Mouse (Mus musculus): ENCODE results near the gene Ppp2r5b. TPM values are rescaled to one million over a fixed set of nuclear protein-coding genes. Genes with fewer than 3 reads are reported as not detected.

Gene Ppp2r5b
- polyA plus RNA-seq, 1 experiment from 2014 or later, result 162 TPM

DNA sequence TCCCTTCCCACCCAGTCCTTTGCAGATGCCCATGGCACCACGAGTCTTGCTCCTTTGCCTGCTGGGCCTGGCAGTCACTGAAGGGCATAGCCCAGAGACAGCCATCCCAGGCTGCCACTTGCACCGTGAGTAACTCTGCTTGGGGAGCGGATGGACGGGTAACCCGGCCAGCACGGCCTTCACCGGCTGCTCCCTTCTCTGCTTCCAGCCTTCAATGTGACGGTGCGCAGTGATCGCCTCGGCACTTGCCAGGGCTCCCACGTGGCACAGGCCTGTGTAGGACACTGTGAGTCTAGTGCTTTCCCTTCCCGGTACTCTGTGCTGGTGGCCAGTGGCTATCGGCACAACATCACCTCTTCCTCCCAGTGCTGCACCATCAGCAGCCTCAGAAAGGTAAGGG is 8.9 kb downstream of the Ppp2r5b start:
- no peaks in the 10 kb centered on the region for H3K27me3 ChIP-seq
- no peak overlapping the region for H3K4me3 ChIP-seq
- 0 out of 2 replicates have a peak, but pooled peaks have one; percentile 6 for ATAC-seq (ENCODE audit: low FRiP score, low read depth)
- whole genome bisulfite sequencing, result 88% methylated on average over 14 of the region's 14 CpGs
- H3K4me1 ChIP-seq (replicated peaks), result no peaks in the 10 kb centered on the region
- no peak overlapping the region for H3K27ac ChIP-seq (replicated peaks)
- H3K9me3 ChIP-seq, result no peaks in the 10 kb centered on the region
- no peak overlapping the region for H3K9ac ChIP-seq
- no peak overlapping the region for H3K4me2 ChIP-seq
- H3K36me3 ChIP-seq, result peaks cover 43% of the 10 kb centered on the region

DNA sequence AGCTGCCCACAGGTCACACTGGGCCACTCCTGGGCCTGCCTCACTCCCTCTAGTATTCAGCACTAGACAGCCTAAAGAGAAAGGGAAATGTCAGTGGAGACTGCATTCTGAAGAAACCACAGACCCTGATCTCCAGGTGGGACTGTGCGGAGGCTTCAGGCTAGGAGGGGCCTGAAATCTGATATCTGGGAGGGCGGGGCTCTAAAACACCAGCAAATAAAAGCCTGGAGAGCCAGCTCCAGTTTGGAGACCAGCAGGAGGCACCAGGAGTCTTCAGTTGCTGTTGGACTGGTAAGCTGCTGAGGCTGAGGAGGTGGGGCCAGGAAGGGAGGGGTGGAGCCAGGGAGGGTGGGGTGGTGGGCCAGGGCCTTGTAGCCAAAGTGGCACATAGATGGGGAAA is 9.5 kb downstream of the Ppp2r5b start, which contains the start of gene Gpha2:
TSS of gene Gpha2 (plus strand) at position 246 of the 400 bp plus-strand sequence.
- Histone ChIP-seq H3K9ac (no peak within 1 kb of the TSS), H3K4me3 (no peak within 1 kb of the TSS), H3K4me2 (no peak within 1 kb of the TSS), H3K4me1 (replicated peaks) (no peaks in the 10 kb centered on the region), H3K27ac (replicated peaks) (no peak within 1 kb of the TSS), H3K27me3 (no peaks in the 10 kb centered on the region), H3K36me3 (peaks cover 37% of the 10 kb centered on the region), H3K9me3 (no peaks in the 10 kb centered on the region)
- no peak for ATAC-seq (ENCODE audit: low FRiP score, low read depth)
- WGBS, result 36% methylated on average over 2 of the region's 2 CpGs

DNA sequence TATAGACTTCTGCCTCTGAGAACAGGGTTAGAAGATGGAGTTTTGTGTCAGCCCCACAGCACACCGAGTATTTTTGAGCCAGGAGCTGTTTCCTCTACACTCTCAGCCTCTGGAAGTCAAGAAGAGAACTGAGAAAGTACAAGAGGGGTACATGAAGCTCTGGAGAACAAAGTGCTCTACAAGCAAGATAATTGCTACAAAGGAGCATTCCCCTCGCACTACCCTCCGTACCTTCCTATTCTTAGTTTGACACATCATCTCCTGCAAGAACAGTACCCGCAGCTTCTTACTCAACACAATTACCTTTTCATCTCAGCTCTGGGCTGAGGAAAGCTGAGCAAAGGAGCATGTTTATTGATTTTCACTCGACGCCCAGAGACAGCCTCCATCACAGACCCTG is 17.1 kb downstream of the Ppp2r5b start:
- no peak for ATAC-seq (ENCODE audit: low FRiP score, low read depth)
- 65% methylated on average over 6 of the region's 6 CpGs for WGBS
- no peaks in the 10 kb centered on the region for H3K9me3 ChIP-seq

DNA sequence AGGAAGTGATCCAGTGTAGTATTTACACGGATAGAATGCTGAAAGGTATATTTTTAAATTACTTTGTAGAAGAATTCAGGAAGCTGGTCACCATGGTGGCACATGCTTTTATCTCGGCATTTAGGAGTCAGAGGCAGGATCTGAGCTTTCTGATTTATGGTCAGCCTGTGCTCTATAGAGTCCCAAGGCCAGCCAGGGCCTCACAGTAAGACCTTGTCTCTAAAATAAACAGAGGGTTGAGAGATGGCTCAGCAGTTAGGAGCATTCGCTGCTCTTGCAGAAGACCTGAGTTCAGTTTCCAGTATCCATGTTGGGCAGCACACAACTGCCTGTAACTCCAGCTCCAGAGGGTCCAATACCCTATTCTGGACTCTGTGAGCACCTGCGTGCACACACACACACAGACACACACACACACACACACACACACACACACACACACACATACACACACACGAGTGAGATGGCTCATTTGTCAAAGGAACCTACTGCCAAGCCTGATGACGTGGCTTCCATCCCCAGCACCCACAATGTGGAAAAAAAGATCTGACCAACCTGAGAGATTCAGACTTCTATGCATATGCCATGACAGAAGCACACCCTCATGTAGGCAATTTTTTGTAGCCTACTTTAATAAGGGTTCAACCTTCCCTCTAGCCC is 19.5 kb downstream of the Ppp2r5b start:
- Histone ChIP-seq H3K4me3 (no peak overlapping the region), H3K9me3 (no peaks in the 10 kb centered on the region), H3K9ac (no peak overlapping the region), H3K4me1 (replicated peaks) (no peaks in the 10 kb centered on the region), H3K27ac (replicated peaks) (no peak overlapping the region), H3K4me2 (no peak overlapping the region), H3K27me3 (no peaks in the 10 kb centered on the region), H3K36me3 (no peaks in the 10 kb centered on the region)
- 79% methylated on average over 6 of the region's 6 CpGs for WGBS
- ATAC-seq (ENCODE audit: low FRiP score, low read depth), result no peak

More for the DNA sequence above, 17.1 kb downstream of the Ppp2r5b start:
- H3K4me3 ChIP-seq, result no peak overlapping the region
- H3K9ac ChIP-seq, result no peak overlapping the region
- H3K36me3 ChIP-seq, result no peaks in the 10 kb centered on the region
- H3K4me1 ChIP-seq (replicated peaks), result no peaks in the 10 kb centered on the region
- no peaks in the 10 kb centered on the region for H3K27me3 ChIP-seq
- H3K4me2 ChIP-seq, result no peak overlapping the region
- H3K27ac ChIP-seq (replicated peaks), result no peak overlapping the region

DNA sequence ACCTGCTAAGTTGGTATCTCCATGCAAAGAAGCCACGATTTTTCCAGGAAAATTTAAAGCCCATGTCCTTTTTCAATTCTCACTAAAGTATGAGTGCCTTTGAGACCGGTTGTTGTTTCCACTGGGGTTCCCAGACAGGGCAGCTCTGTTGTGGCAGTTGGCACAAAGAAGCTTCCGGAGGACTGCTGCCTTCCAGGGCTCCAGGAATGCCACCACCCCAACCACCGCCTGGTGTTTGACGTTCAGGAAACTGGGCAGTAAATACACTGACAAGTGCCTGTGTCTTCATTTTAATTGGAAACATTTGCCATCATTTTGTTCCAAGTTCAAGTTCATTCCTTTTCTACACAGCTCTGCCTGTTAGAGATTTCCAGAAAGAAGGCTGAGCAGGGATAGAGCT is 29.0 kb downstream of the Ppp2r5b start:
- H3K27me3 ChIP-seq, result no peaks in the 10 kb centered on the region
- H3K4me3 ChIP-seq, result no peak overlapping the region
- H3K4me2 ChIP-seq, result no peak overlapping the region
- H3K9me3 ChIP-seq, result no peaks in the 10 kb centered on the region
- H3K36me3 ChIP-seq, result no peaks in the 10 kb centered on the region
- no peaks in the 10 kb centered on the region for H3K4me1 ChIP-seq (replicated peaks)
- ATAC-seq (ENCODE audit: low FRiP score, low read depth), result no peak
- no peak overlapping the region for H3K9ac ChIP-seq
- H3K27ac ChIP-seq (replicated peaks), result no peak overlapping the region
- 76% methylated on average over 5 of the region's 5 CpGs for WGBS

DNA sequence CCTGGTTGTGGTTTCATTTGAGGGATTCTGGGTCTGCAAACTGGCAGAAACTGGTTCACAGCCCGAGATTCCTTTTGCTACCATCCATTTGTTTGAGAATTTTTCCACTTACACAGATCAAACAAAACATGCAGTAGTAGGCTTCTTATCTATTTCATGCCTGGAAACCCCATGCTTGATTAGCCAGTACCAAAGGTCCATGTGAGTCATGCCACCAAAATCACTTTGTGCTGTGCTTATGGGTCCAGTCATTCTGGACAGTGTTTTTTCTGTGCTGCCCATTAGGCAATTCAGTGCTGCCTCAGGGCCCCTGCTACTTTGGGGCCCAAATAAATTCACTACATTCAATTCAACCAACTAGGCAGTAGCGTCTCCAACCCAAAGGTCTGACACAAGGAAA is 31.4 kb downstream of the Ppp2r5b start:
- no peak overlapping the region for H3K4me3 ChIP-seq
- no peak for ATAC-seq (ENCODE audit: low FRiP score, low read depth)
- no peaks in the 10 kb centered on the region for H3K9me3 ChIP-seq
- 79% methylated on average over 2 of the region's 2 CpGs for WGBS
- no peaks in the 10 kb centered on the region for H3K36me3 ChIP-seq
- no peaks in the 10 kb centered on the region for H3K27me3 ChIP-seq
- H3K9ac ChIP-seq, result no peak overlapping the region
- H3K4me2 ChIP-seq, result no peak overlapping the region
- H3K4me1 ChIP-seq (replicated peaks), result no peaks in the 10 kb centered on the region
- H3K27ac ChIP-seq (replicated peaks), result no peak overlapping the region

DNA sequence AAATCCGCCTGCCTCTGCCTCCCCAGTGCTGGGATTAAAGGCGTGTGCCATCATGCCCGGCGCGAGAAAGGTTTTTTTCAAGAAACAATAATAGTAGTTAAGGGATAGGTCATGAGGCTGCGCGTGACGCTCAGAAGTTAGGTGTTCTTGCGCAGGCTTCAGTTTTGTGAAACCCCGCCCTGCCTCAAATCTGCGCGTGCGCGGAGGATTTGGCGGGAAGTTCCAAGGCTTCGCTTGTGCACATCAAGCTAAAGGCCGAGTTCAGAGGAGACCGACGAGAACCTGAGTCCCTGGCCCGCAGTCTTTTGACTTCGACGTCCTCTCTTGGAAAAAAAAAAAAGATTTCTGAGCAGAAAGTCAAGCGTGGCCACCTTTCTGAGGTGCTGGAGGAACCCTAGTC is 51.5 kb downstream of the Ppp2r5b start, which contains the start of gene Majin:
TSS of gene Majin (plus strand) at position 258 of the 400 bp plus-strand sequence.
- H3K4me2 ChIP-seq, result no peak within 1 kb of the TSS
- H3K4me3 ChIP-seq, result no peak within 1 kb of the TSS
- no peak for ATAC-seq (ENCODE audit: low FRiP score, low read depth)
- no peak within 1 kb of the TSS for H3K9ac ChIP-seq
- no peaks in the 10 kb centered on the region for H3K9me3 ChIP-seq
- 89% methylated on average over 23 of the region's 23 CpGs for WGBS
- no peaks in the 10 kb centered on the region for H3K4me1 ChIP-seq (replicated peaks)
- H3K36me3 ChIP-seq, result no peaks in the 10 kb centered on the region
- H3K27ac ChIP-seq (replicated peaks), result no peak within 1 kb of the TSS
- H3K27me3 ChIP-seq, result no peaks in the 10 kb centered on the region

DNA sequence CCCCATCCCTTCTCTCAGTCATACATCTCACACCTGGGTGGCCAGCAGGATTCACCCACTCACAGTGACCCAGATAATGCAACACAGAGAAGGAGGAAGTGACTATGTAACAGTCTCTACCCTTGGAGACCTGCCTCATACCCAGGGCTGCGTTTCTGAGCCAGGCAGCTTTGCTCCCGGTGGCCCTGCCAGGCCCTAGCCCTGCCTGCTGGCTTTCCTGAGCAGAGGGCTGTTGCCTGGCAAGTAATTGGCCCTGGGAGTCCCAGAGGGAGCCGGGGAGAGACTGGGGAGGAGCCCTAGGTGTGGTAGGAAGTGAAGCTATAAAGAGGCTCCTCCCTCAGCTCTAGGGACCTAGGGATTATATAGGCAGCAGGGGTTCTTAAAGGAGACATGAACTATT is 53.1 kb downstream of the Ppp2r5b start:
- 22% methylated on average over 3 of the region's 3 CpGs for WGBS
- no peak for ATAC-seq (ENCODE audit: low FRiP score, low read depth)
- no peaks in the 10 kb centered on the region for H3K36me3 ChIP-seq

DNA sequence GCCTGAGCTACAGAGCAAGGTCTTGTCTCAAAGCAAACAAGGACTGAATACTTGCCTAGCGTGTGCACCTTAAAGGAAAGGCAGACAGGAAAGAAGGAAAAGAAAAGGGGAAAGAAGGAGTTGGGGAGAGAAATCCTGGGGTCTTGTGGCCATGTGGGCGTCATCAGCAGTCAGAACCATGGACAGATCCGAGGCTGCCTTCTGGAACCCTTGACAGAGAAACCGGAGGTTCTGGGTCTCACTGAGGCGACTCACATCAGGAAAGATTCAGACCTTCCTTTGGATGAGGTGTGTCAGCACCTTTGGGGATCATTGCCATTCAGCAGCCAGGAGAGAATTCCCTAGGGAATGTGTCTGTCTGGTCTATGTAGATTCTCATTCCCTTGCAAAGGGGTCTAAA is 54.0 kb downstream of the Ppp2r5b start:
- no peak overlapping the region for H3K27ac ChIP-seq (replicated peaks)
- no peaks in the 10 kb centered on the region for H3K36me3 ChIP-seq
- 23% methylated on average over 5 of the region's 5 CpGs for WGBS
- H3K4me3 ChIP-seq, result no peak overlapping the region
- H3K9ac ChIP-seq, result no peak overlapping the region
- no peaks in the 10 kb centered on the region for H3K27me3 ChIP-seq
- H3K4me1 ChIP-seq (replicated peaks), result no peaks in the 10 kb centered on the region
- no peaks in the 10 kb centered on the region for H3K9me3 ChIP-seq
- no peak for ATAC-seq (ENCODE audit: low FRiP score, low read depth)
- no peak overlapping the region for H3K4me2 ChIP-seq

More for the DNA sequence above, 53.1 kb downstream of the Ppp2r5b start:
- no peak overlapping the region for H3K4me3 ChIP-seq
- no peak overlapping the region for H3K27ac ChIP-seq (replicated peaks)
- H3K27me3 ChIP-seq, result no peaks in the 10 kb centered on the region
- H3K4me1 ChIP-seq (replicated peaks), result no peaks in the 10 kb centered on the region
- H3K9me3 ChIP-seq, result no peaks in the 10 kb centered on the region
- H3K9ac ChIP-seq, result no peak overlapping the region
- H3K4me2 ChIP-seq, result no peak overlapping the region

DNA sequence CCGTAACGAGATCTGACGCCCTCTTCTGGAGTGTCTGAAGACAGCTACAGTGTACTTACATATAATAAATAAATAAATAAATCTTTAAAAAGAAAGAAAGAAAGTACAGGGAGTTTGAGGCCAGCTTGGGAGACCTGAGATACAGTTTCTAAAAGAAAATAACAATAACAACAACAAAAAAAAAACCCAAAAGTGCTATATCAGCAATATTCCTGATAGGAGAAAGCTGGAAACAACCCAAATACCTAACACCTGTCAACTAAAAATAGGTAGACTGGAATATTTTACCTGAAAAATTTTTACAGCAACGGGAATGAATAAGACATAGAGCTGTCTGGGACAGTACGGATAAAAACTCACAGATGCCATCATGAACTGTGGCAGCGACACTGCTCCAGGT is 56.9 kb downstream of the Ppp2r5b start:
- ATAC-seq (ENCODE audit: low FRiP score, low read depth), result no peak
- Histone ChIP-seq H3K9me3 (no peaks in the 10 kb centered on the region), H3K4me1 (replicated peaks) (no peaks in the 10 kb centered on the region), H3K4me2 (no peak overlapping the region), H3K27me3 (no peaks in the 10 kb centered on the region), H3K27ac (replicated peaks) (no peak overlapping the region), H3K36me3 (no peaks in the 10 kb centered on the region), H3K4me3 (no peak overlapping the region), H3K9ac (no peak overlapping the region)
- WGBS, result 92% methylated on average over 6 of the region's 6 CpGs

MicroRNAs within 50 kb of the gene (microRNA counts, 519-probe panel; counts per million panel counts)
- microRNA mmu-miR-192, result 1,952 counts per million, percentile 17 among the panel's probes with 10 or more counts

Small RNA genes within 50 kb of the gene (microRNA-seq; reads per million reads assigned to microRNA genes)
- gene Mir192 (66.7 reads per million, percentile 45 among the genes with 10 or more reads in this experiment), gene Mir194-2 (70.6 reads per million, percentile 47 among the genes with 10 or more reads in this experiment)

Other genes with a start within 250 kb of the Ppp2r5b start
- not detected in 2 replicates for gene Slc22a20, start 249.7 kb downstream of the Ppp2r5b start, polyA plus RNA-seq (2015; fragmentation: Nextera tagmentation; extraction: Ambion mirVana)
- gene Capn1, start 220.0 kb downstream of the Ppp2r5b start, polyA plus RNA-seq (2015; fragmentation: Nextera tagmentation; extraction: Ambion mirVana), result 4.8 and 5.8 TPM in 2 replicates
- 32.9 and 39.8 TPM in 2 replicates for gene Syvn1, start 189.3 kb downstream of the Ppp2r5b start, polyA plus RNA-seq (2015; fragmentation: Nextera tagmentation; extraction: Ambion mirVana)
- gene Mrpl49, start 178.1 kb downstream of the Ppp2r5b start, polyA plus RNA-seq (2015; fragmentation: Nextera tagmentation; extraction: Ambion mirVana), result 62.3 and 64.4 TPM in 2 replicates
- gene Fau, start 178.0 kb downstream of the Ppp2r5b start, polyA plus RNA-seq (2015; fragmentation: Nextera tagmentation; extraction: Ambion mirVana), result 503 and 507 TPM in 2 replicates
- 33.0 and 34.8 TPM in 2 replicates for gene Znhit2, start 174.7 kb downstream of the Ppp2r5b start, polyA plus RNA-seq (2015; fragmentation: Nextera tagmentation; extraction: Ambion mirVana)
- gene Tm7sf2, start 167.5 kb downstream of the Ppp2r5b start, polyA plus RNA-seq (2015; fragmentation: Nextera tagmentation; extraction: Ambion mirVana), result 58.6 and 60.1 TPM in 2 replicates
- 84.8 and 94.0 TPM in 2 replicates for gene Vps51, start 158.6 kb downstream of the Ppp2r5b start, polyA plus RNA-seq (2015; fragmentation: Nextera tagmentation; extraction: Ambion mirVana)
- not detected in 2 replicates for gene Tmem262, start 155.8 kb downstream of the Ppp2r5b start, polyA plus RNA-seq (2015; fragmentation: Nextera tagmentation; extraction: Ambion mirVana)
- gene Gm28374, start 153.6 kb downstream of the Ppp2r5b start, polyA plus RNA-seq (2015; fragmentation: Nextera tagmentation; extraction: Ambion mirVana), result 1.3 and 1.4 TPM in 2 replicates
- gene Zfpl1, start 150.9 kb downstream of the Ppp2r5b start, polyA plus RNA-seq (2015; fragmentation: Nextera tagmentation; extraction: Ambion mirVana), result 79.3 and 82.0 TPM in 2 replicates
- 8.4 and 9.6 TPM in 2 replicates for gene Cdca5, start 150.9 kb downstream of the Ppp2r5b start, polyA plus RNA-seq (2015; fragmentation: Nextera tagmentation; extraction: Ambion mirVana)
- not detected in 2 replicates for gene AC131692.1, start 141.5 kb downstream of the Ppp2r5b start, polyA plus RNA-seq (2015; fragmentation: Nextera tagmentation; extraction: Ambion mirVana)
- 0.54 and 0.60 TPM in 2 replicates for gene Naaladl1, start 130.1 kb downstream of the Ppp2r5b start, polyA plus RNA-seq (2015; fragmentation: Nextera tagmentation; extraction: Ambion mirVana)
- gene Sac3d1, start 117.2 kb downstream of the Ppp2r5b start, polyA plus RNA-seq (2015; fragmentation: Nextera tagmentation; extraction: Ambion mirVana), result 50.2 and 57.5 TPM in 2 replicates
- 61.7 and 65.4 TPM in 2 replicates for gene Snx15, start 107.6 kb downstream of the Ppp2r5b start, polyA plus RNA-seq (2015; fragmentation: Nextera tagmentation; extraction: Ambion mirVana)
- gene Batf2, start 94.9 kb downstream of the Ppp2r5b start, polyA plus RNA-seq (2015; fragmentation: Nextera tagmentation; extraction: Ambion mirVana), result not detected in 2 replicates
- 141 and 147 TPM in 2 replicates for gene Arl2, start 94.3 kb downstream of the Ppp2r5b start, polyA plus RNA-seq (2015; fragmentation: Nextera tagmentation; extraction: Ambion mirVana)
- gene Majin, start 51.5 kb downstream of the Ppp2r5b start, polyA plus RNA-seq (2015; fragmentation: Nextera tagmentation; extraction: Ambion mirVana), result not detected in 2 replicates
- 0.56 TPM in 1 of 2 replicates, not detected in the other for gene Gpha2, start 9.5 kb downstream of the Ppp2r5b start, polyA plus RNA-seq (2015; fragmentation: Nextera tagmentation; extraction: Ambion mirVana)
- gene Atg2a, start 5.8 kb upstream of the Ppp2r5b start, polyA plus RNA-seq (2015; fragmentation: Nextera tagmentation; extraction: Ambion mirVana), result 13.3 and 16.1 TPM in 2 replicates
- 92.5 and 103 TPM in 2 replicates for gene Ehd1, start 40.9 kb upstream of the Ppp2r5b start, polyA plus RNA-seq (2015; fragmentation: Nextera tagmentation; extraction: Ambion mirVana)
- 0.36 and 0.38 TPM in 2 replicates for gene Cdc42bpg, start 70.6 kb upstream of the Ppp2r5b start, polyA plus RNA-seq (2015; fragmentation: Nextera tagmentation; extraction: Ambion mirVana)
- 78.8 and 82.3 TPM in 2 replicates for gene Men1, start 99.1 kb upstream of the Ppp2r5b start, polyA plus RNA-seq (2015; fragmentation: Nextera tagmentation; extraction: Ambion mirVana)
- gene Map4k2, start 105.3 kb upstream of the Ppp2r5b start, polyA plus RNA-seq (2015; fragmentation: Nextera tagmentation; extraction: Ambion mirVana), result 20.1 and 21.8 TPM in 2 replicates
- 103 and 117 TPM in 2 replicates for gene Sf1, start 127.8 kb upstream of the Ppp2r5b start, polyA plus RNA-seq (2015; fragmentation: Nextera tagmentation; extraction: Ambion mirVana)
- 7.0 and 7.6 TPM in 2 replicates for gene Pygm, start 148.5 kb upstream of the Ppp2r5b start, polyA plus RNA-seq (2015; fragmentation: Nextera tagmentation; extraction: Ambion mirVana)
- 140 and 148 TPM in 2 replicates for gene Rasgrp2, start 163.5 kb upstream of the Ppp2r5b start, polyA plus RNA-seq (2015; fragmentation: Nextera tagmentation; extraction: Ambion mirVana)
- 44.3 and 46.6 TPM in 2 replicates for gene Nrxn2, start 182.9 kb upstream of the Ppp2r5b start, polyA plus RNA-seq (2015; fragmentation: Nextera tagmentation; extraction: Ambion mirVana)